Mouse (Mus musculus) heart, adult 18-20 months (tissue): Measurements from ENCODE around the gene Mindy4. TPM values are rescaled to one million over a fixed set of nuclear protein-coding genes. Genes with fewer than 3 reads are reported as not detected.

ENCODE experiments used
- DNase-seq, 2 experiments: peaks; one replicate each; pipeline ENCODE4 v3.0.0; 2021 to 2022; ENCODE audit warnings: mixed read lengths in 1 of 2
- total RNA-seq, 2 experiments: library from RNA; stranded (reverse); gene quantifications; 2 replicates each; pipeline ENCODE4 v1.2.3; 2021

Mindy4 gene
- total RNA-seq, 2 experiments from 2014 or later, result 3.7 to 6.7 TPM

GRCm38 (mm10) chr6:55300704-55301103 lies 97.5 kb downstream of the Mindy4 start:
- DNase-seq, result no peak

- DNase-seq, result no peak
These were observed 107.0 kb downstream of the Mindy4 start for GRCm38 (mm10) chr6:55310179-55310578.

DNA sequence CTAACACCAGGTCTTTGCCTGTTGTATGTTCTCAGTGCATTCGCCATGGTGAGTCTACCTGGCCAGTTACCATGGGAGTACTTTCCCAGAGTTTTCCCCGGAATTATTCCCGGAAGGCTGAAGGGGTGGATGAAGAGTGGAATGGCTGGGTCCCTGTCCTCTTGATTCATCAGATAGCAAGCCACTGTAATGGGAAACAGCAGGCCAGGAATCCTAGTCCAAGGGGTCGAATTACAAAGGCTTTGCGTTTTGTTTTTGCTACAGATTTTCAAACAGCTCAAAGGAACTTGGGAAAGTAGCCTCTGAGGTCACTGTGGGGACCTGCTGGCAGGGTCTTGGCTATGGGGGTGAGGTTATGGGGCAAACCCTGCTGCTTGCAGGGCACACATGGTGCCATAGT lies 108.8 kb downstream of the Mindy4 start:
- no peak for DNase-seq

- no peak for DNase-seq
These were observed 110.7 kb downstream of the Mindy4 start for GRCm38 (mm10) chr6:55313893-55314292.

DNA sequence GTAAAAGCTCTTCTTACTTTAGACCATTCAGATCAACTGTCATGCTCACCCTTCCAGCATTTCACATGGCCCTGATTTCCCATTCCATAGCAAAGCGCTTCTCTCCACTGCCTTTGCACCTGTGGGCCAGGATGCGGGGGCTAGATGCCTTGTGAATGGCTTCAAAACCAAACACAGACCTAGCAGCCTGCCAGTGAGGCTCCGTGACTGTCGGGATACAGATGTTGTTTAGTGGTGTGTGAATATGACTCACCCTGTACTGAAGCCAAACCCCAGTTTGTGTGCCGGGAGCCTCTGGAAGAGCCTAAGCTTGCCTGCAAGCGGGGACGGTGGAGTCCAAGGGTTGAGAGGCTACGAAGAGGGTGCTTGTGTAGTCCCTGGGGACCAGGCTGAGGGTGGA lies 111.4 kb downstream of the Mindy4 start:
- peak; percentile 57 to 68 for DNase-seq

GRCm38 (mm10) chr6:55318597-55318996 lies 115.4 kb downstream of the Mindy4 start:
- no peak for DNase-seq

- DNase-seq, result peak; percentile 57 to 77
These were observed 116.7 kb downstream of the Mindy4 start for GRCm38 (mm10) chr6:55319585-55320551.

GRCm38 (mm10) chr6:55320894-55321293 lies 117.7 kb downstream of the Mindy4 start:
- DNase-seq, result peak in 1 of 2 experiments; percentile 71

GRCm38 (mm10) chr6:55321518-55321917 lies 118.3 kb downstream of the Mindy4 start:
- DNase-seq, result no peak

DNA sequence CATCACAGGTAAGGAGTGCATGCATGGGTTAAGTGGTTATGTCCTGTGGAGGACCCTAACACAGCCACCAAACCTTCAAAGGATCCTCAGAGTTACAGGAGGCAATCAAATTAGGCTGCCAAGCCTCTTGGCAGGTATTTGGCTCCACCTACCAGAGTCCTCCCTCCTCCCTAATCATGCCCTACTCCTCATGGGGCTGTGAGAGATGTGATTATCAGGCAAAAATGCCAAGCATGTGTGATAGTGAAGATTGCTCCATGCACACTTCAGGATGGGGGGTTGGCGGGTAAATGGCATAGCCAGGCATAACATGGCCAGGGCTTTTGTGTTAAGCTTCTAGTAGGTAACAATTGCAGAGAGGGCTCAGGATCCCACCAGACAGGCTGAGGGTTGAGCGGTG lies 119.8 kb downstream of the Mindy4 start:
- no peak for DNase-seq

DNA sequence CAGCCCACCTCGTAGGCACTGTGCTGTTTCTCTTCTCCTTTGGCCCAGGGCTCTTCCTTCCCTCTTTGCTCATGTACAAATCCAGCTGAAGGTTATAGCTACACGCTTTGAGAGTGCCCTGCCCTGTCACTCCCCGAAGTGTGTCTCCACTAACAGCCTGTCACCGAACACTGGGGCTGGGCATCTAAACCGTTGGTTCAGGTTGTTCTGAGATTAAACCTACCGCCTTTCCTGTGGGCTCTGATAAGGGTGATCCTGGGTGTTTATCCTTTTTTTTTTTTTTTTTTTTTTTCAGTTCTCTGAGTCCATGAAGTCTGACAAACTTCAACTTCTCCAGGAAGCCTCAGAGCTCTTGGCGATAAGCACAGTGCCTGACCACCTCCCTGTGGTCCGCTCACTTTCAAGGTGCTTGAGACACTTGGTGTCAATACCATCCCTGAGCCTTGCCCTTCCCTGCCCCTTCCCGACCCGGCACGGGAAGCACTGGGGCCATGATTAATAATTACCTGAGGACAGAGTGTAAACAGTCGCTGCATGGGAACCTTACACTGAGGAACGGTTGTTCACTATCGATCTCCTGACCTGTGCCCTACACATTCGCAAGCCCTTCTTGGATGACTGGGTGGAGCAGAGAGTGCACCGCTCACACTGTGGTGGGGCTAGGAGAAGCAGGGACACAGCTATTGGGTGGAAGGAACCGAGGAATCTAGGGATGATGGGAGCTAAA lies 120.9 kb downstream of the Mindy4 start:
- no peak for DNase-seq

GRCm38 (mm10) chr6:55324785-55325184 lies 121.6 kb downstream of the Mindy4 start:
- DNase-seq, result no peak

DNA sequence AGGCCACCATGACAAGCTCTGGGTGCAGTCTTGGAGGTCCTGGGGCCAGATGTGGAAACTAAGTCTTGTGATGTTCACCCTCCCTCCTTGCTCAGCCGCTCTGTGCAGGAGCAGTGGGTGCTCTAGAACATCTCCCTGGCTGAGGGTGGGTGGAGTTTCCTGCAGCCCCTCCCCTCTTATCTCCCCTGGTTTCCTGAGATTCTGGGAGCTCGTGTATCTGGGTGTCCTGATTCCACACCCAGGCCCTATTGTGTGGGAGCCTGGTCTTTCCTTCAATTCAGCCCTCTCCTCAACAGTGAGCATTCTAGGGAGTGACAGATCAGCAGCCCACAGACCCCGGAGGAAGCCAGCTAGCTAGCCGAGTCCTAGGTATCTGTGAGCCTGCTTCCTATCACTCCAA lies 123.1 kb downstream of the Mindy4 start:
- peak; percentile 58 to 86 for DNase-seq

- DNase-seq, result peak in 1 of 2 experiments; percentile 57
These were observed 124.1 kb downstream of the Mindy4 start for GRCm38 (mm10) chr6:55327326-55327725.

- no peak for DNase-seq
These were observed 125.0 kb downstream of the Mindy4 start for GRCm38 (mm10) chr6:55328179-55328578.

- peak in 1 of 2 experiments; percentile 71 for DNase-seq
These were observed 128.1 kb downstream of the Mindy4 start for GRCm38 (mm10) chr6:55331315-55331714.

- no peak for DNase-seq
These were observed 129.1 kb downstream of the Mindy4 start for GRCm38 (mm10) chr6:55332100-55332772.

- peak in 1 of 2 experiments; percentile 44 for DNase-seq
These were observed 129.6 kb downstream of the Mindy4 start for GRCm38 (mm10) chr6:55332773-55333109.

GRCm38 (mm10) chr6:55335989-55336514 lies 132.9 kb downstream of the Mindy4 start, which contains the start of gene Aqp1:
TSS of gene Aqp1 (plus strand) at chr6:55336432.
- DNase-seq, result peak; percentile 81 to 90

GRCm38 (mm10) chr6:55337242-55337641 lies 134.1 kb downstream of the Mindy4 start:
- no peak for DNase-seq

DNA sequence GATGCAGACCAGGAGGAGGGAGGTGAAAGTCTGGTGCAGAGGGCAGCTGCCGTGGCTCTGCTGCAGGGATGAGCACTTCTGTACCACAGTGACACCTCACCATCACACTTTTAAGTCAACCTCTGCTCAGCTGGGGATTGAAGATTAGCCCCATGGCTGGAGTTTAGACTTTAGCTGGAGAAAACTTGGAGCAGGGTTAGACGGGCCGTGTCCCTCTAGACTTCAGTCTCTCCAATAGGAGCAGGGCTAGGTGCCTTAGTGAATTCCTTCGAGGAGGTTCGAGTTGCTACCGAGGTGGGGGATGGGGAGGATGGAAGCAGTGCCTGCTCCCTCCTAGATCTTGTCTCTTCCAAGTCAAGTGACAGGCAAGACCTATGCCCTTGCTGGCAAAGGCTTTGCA lies 134.9 kb downstream of the Mindy4 start:
- DNase-seq, result no peak
